Mouse (Mus musculus) lung, postnatal 0 days (tissue): ENCODE results near the gene Rad50. TPM values are rescaled to one million over a fixed set of nuclear protein-coding genes. Genes with fewer than 3 reads are reported as not detected.
A peak's percentile ranks its signal among the peaks of the same experiment; 100 is the strongest.

Experiments used
- ATAC-seq: fragments of 200-750 bp; cut with Nextera tagmentation; 2 replicates; pipeline ENCODE4 v1.8.0; 2017; ENCODE audit warnings: moderate library complexity
- DNase-seq: peaks from one replicate; pipeline ENCODE4 v3.0.0-alpha.2; 2016; ENCODE audit warnings: low spot score
- H3K27ac ChIP-seq: fragments of 300-500 bp; sonication (generic); 2 replicates; pipeline ENCODE4 v1.5.1; 2014; ENCODE audit warnings: antibody characterized with exemption, mild to moderate bottlenecking, low read length, mixed read lengths
- H3K27me3 ChIP-seq: fragments of 300-500 bp; sonication (generic); replicated peaks from 2 replicates; pipeline ENCODE4 v1.6.1; 2014; ENCODE audit warnings: low read length, mixed read lengths; ENCODE audit not compliant: insufficient read depth
- H3K36me3 ChIP-seq: fragments of 300-500 bp; sonication (generic); 2 replicates; pipeline ENCODE4 v1.6.1; 2014; ENCODE audit warnings: low read length, mixed read lengths; ENCODE audit not compliant: insufficient read depth
- H3K4me1 ChIP-seq: fragments of 300-500 bp; sonication (generic); 2 replicates; pipeline ENCODE4 v1.6.1; 2014; ENCODE audit warnings: antibody characterized with exemption, low read depth, low read length, mixed read lengths; ENCODE audit not compliant: insufficient read depth
- H3K4me2 ChIP-seq: fragments of 300-500 bp; sonication (generic); replicated peaks from 2 replicates; pipeline ENCODE4 v1.6.1; 2014; ENCODE audit warnings: low read depth, mild to moderate bottlenecking, low read length, moderate library complexity, mixed read lengths
- H3K4me3 ChIP-seq: fragments of 300-500 bp; sonication (generic); 2 replicates; pipeline ENCODE4 v1.5.1; 2014; ENCODE audit warnings: low read depth, low read length
- H3K9ac ChIP-seq: fragments of 300-500 bp; sonication (generic); replicated peaks from 2 replicates; pipeline ENCODE4 v1.6.1; 2014; ENCODE audit warnings: low read depth, mild to moderate bottlenecking
- H3K9me3 ChIP-seq: fragments of 300-500 bp; sonication (generic); 2 replicates; pipeline ENCODE4 v1.6.1; 2016; ENCODE audit warnings: low read length, mixed read lengths
- CTCF ChIP-seq: IDR thresholded peaks from 2 replicates; pipeline ENCODE4 v1.5.1; 2016; ENCODE audit warnings: antibody characterized with exemption, mild to moderate bottlenecking
- EP300 ChIP-seq: IDR thresholded peaks from 2 replicates; pipeline ENCODE4 v1.6.1; 2016; ENCODE audit warnings: antibody characterized with exemption, mild to moderate bottlenecking, control low read depth
- WGBS: fragments of 180-500 bp; shearing (Covaris S2); extraction: QIAGEN DNeasy Blood & Tissue Kit; methylation state at CpG from one replicate; pipeline ENCODE4 v1.1.7; 2014; 5-methylcytosine and 5-hydroxymethylcytosine counted together
- polyA plus RNA-seq: library from polyadenylated mRNA; unstranded; fragments of >200 nt; fragmentation: Nextera tagmentation; extraction: Ambion mirVana; gene quantifications from 2 replicates; pipeline ENCODE4 v1.2.1, GENCODE M21; 2015

Gene Rad50
- polyA plus RNA-seq, 1 experiment from 2014 or later, result 18.1 TPM

GRCm38 (mm10) chr11:53745260-53745659, 38.1 kb upstream of the Rad50 start:
- no peaks in the 10 kb centered on the region for H3K36me3 ChIP-seq
- no peak overlapping the region for H3K9ac ChIP-seq
- no peaks in the 10 kb centered on the region for H3K27me3 ChIP-seq
- TF ChIP-seq CTCF (peak; percentile 25), EP300 (no peak)
- H3K4me1 ChIP-seq, result no peaks in the 10 kb centered on the region
- ATAC-seq (no peak), DNase-seq (no peak)
- H3K4me3 ChIP-seq, result no peak overlapping the region
- H3K9me3 ChIP-seq, result no peaks in the 10 kb centered on the region
- H3K4me2 ChIP-seq, result no peak overlapping the region
- WGBS, result 76% methylated on average over 2 of the region's 2 CpGs
- H3K27ac ChIP-seq, result no peak overlapping the region

DNA sequence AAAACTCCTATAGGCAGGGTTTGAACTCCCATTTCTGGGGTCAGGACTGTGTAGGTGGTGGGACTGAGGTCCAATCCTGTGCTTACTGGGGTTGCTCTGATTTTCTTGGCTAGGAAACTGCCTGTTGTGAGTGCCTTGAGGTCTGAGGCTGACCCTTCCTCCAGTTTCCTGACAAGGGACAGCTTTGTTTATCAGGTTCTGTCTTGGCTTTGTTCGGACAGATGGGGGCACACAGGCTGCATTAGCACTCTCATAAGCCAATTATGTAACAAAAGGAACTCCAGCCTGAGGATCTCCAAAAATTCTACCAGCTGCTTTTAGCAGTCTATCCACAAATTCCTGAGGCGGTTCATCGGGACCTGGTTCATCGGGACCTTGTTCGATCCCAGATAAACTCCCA, 35.2 kb upstream of the Rad50 start:
- TF ChIP-seq CTCF (peak; percentile 66), EP300 (no peak; the same call in 1 of the 2 replicates)
- Histone ChIP-seq H3K4me3 (no peak overlapping the region), H3K27ac (no peak overlapping the region), H3K4me1 (no peaks in the 10 kb centered on the region), H3K36me3 (no peaks in the 10 kb centered on the region), H3K27me3 (no peaks in the 10 kb centered on the region), H3K9ac (no peak overlapping the region), H3K9me3 (no peaks in the 10 kb centered on the region), H3K4me2 (no peak overlapping the region)
- ATAC-seq (peak; percentile 44), DNase-seq (peak; percentile 58)
- 25% methylated on average over 5 of the region's 5 CpGs for WGBS

DNA sequence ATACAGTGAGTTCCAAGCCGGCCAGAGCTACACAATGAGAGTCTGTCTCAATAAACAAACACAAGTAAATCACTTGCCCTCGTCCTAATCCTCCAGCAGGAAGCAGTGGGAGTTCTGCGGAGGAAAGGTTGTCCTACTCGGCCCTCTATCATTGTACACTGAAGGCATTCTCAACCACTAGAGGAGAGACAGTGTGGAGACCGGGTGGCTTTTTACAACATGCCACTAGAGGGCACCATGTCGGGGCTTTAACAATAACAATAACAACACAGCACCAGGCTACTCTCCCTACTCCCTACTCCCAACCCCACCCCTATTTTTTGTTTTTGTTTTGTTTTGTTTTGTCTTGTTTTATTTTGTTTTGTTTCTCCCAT, 30.4 kb upstream of the Rad50 start:
- no peaks in the 10 kb centered on the region for H3K27me3 ChIP-seq
- H3K4me1 ChIP-seq, result no peaks in the 10 kb centered on the region
- H3K4me2 ChIP-seq, result no peak overlapping the region
- no peaks in the 10 kb centered on the region for H3K9me3 ChIP-seq
- peak; percentile 72 for TF ChIP-seq CTCF
- no peak for TF ChIP-seq EP300
- H3K36me3 ChIP-seq, result no peaks in the 10 kb centered on the region
- 0 out of 2 replicates have a peak overlapping the region, but pooled peaks have one; percentile 45 for H3K27ac ChIP-seq
- DNase-seq (peak; percentile 66), ATAC-seq (peak; percentile 74)
- H3K9ac ChIP-seq, result no peak overlapping the region
- WGBS, result 21% methylated on average over 6 of the region's 6 CpGs
- H3K4me3 ChIP-seq, result no peak overlapping the region

- DNase-seq (peak; percentile 96), ATAC-seq (peak; percentile 89)
- no peaks in the 10 kb centered on the region for H3K36me3 ChIP-seq
- no peaks in the 10 kb centered on the region for H3K27me3 ChIP-seq
- no peak overlapping the region for H3K9ac ChIP-seq
- H3K27ac ChIP-seq, result 0 out of 2 replicates have a peak overlapping the region, but pooled peaks have one; percentile 45
- 44% methylated on average over 14 of the region's 14 CpGs for WGBS
- H3K9me3 ChIP-seq, result no peaks in the 10 kb centered on the region
- TF ChIP-seq CTCF, result peak; percentile 87
- no peak for TF ChIP-seq EP300
- H3K4me3 ChIP-seq, result no peak overlapping the region
- no peak overlapping the region for H3K4me2 ChIP-seq
- no peaks in the 10 kb centered on the region for H3K4me1 ChIP-seq
Observed at GRCm38 (mm10) chr11:53736771-53737572, 29.9 kb upstream of the Rad50 start.

GRCm38 (mm10) chr11:53735682-53736245, 28.6 kb upstream of the Rad50 start:
- H3K4me3 ChIP-seq, result no peak overlapping the region
- peak; percentile 79 for DNase-seq
- no peaks in the 10 kb centered on the region for H3K27me3 ChIP-seq
- peak; percentile 77 for ATAC-seq
- no peak overlapping the region for H3K27ac ChIP-seq
- H3K4me1 ChIP-seq, result no peaks in the 10 kb centered on the region
- H3K4me2 ChIP-seq, result peak overlapping the region; percentile 29; the same call in 1 of the 2 replicates
- no peak overlapping the region for H3K9ac ChIP-seq
- TF ChIP-seq EP300, result no peak
- peak; percentile 97 for TF ChIP-seq CTCF
- 23% methylated on average over 17 of the region's 17 CpGs for WGBS
- no peaks in the 10 kb centered on the region for H3K9me3 ChIP-seq
- no peaks in the 10 kb centered on the region for H3K36me3 ChIP-seq

DNA sequence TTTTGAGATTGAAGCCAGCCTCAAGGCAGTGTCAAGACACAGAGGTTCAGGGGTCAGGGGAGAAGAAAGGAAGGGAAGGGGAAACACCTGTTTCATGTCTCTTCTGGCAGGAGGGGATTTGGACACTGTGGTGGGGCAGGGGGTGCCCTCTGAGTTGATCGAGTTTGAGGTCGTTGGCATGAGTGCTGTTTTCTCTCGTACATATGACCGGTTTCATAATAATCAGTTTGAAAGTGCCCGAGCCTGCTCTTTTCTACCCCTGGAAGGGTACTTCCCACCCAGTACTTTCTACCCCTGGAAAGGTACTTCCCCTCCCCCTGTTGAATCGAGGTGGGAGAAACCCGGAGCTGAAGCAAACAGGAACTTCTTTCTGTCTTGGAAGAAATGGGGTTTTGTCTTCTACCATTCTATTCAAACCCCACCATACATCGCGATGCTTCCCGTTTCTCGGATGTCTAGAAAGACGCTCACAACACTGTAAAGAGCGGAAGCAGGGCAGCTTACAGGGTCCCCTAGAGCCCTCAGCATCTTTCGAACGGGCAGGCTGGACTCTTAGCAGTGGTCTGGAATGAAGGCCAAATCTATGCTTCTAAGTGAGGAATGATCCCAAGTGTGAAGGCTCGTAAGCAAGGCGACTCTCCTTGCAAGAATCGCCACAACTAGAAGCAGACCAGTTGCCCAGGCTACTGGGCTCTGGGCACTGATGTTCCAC, 28.0 kb upstream of the Rad50 start:
- DNase-seq, result no peak
- Histone ChIP-seq H3K4me3 (no peak overlapping the region), H3K36me3 (no peaks in the 10 kb centered on the region), H3K9me3 (no peaks in the 10 kb centered on the region), H3K27ac (no peak overlapping the region), H3K4me1 (no peaks in the 10 kb centered on the region), H3K27me3 (no peaks in the 10 kb centered on the region), H3K9ac (no peak overlapping the region), H3K4me2 (no peak overlapping the region)
- TF ChIP-seq EP300 (no peak), CTCF (no peak)
- no peak for ATAC-seq
- 61% methylated on average over 18 of the region's 18 CpGs for WGBS
